Mouse (Mus musculus): Measurements from ENCODE around the gene Efna3. TPM values are rescaled to one million over a fixed set of nuclear protein-coding genes. Genes with fewer than 3 reads are reported as not detected.

Gene Efna3
- polyA plus RNA-seq, 1 experiment from 2014 or later, result 9.7 TPM

DNA sequence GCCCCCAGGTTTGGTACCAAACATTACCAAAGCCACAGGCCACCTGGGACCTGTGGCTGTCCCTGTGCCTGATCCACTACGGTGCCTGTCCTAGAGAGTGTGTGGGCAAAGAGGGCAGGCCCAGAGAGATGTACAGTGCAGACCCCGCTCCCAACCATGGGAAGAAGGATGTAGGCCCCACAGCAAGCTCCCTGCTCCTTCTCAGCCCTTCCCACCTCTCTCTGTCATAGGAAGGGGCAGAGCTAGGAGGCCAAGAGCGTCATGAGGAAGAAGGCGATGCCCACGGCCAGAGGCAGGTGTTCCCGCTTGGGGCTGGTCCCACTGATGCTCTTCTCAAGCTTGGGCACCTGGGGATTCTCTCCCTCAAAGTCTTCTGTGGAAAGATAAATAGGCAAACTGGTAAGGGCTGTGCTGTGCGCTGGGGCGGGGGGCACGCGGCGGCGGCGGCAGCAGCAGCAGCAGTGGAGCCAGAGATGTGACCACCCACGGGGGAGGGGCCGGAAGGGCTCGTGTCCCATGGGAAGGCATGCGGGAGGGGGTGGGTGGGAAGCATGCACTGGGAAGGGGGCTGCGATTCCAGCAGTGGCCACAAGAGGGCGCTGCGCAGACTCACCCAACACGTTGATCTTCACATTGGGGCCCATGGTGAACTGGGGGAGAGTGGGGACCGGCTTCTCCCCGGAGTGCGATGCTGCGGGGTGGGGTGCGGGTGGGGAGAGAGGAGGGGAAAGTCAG lies 7.4 kb downstream of the Efna3 start:
- H3K4me1 ChIP-seq (ENCODE audit: control insufficient read depth, insufficient read depth, low read length), result peaks cover 43% of the 10 kb centered on the region
- WGBS, result 9% methylated on average over 21 of the region's 26 CpGs
- peak overlapping the region; percentile 33 for H3K4me3 ChIP-seq (ENCODE audit: low read length)
- H3K9ac ChIP-seq (ENCODE audit: low read depth, low read length), result peak overlapping the region; percentile 60
- no peaks in the 10 kb centered on the region for H3K36me3 ChIP-seq (ENCODE audit: control insufficient read depth, insufficient read depth, low read length)
- H3K27ac ChIP-seq (ENCODE audit: low read depth, low read length), result no peak overlapping the region
- H3K4me2 ChIP-seq (replicated peaks; ENCODE audit: low read depth, low read length), result peak overlapping the region; percentile 61
- no peaks in the 10 kb centered on the region for H3K9me3 ChIP-seq (ENCODE audit: control insufficient read depth, low read length)
- ATAC-seq (ENCODE audit: low FRiP score, low TSS enrichment), result peak; percentile 24
- peaks cover 23% of the 10 kb centered on the region for H3K27me3 ChIP-seq (ENCODE audit: control insufficient read depth, insufficient read depth, low read length)

GRCm38 (mm10) chr3:89314791-89315190 lies 8.0 kb downstream of the Efna3 start:
- H3K27ac ChIP-seq (ENCODE audit: low read depth, low read length), result no peak overlapping the region
- 41% methylated on average over 2 of the region's 2 CpGs for WGBS
- no peaks in the 10 kb centered on the region for H3K9me3 ChIP-seq (ENCODE audit: control insufficient read depth, low read length)
- peaks cover 37% of the 10 kb centered on the region for H3K4me1 ChIP-seq (ENCODE audit: control insufficient read depth, insufficient read depth, low read length)
- H3K9ac ChIP-seq (ENCODE audit: low read depth, low read length), result peak overlapping the region; percentile 60; the same call in 1 of the 2 replicates
- H3K4me3 ChIP-seq (ENCODE audit: low read length), result peak overlapping the region; percentile 33; the same call in 1 of the 2 replicates
- no peaks in the 10 kb centered on the region for H3K36me3 ChIP-seq (ENCODE audit: control insufficient read depth, insufficient read depth, low read length)
- ATAC-seq (ENCODE audit: low FRiP score, low TSS enrichment), result no peak
- peak overlapping the region; percentile 61; the same call in 1 of the 2 replicates for H3K4me2 ChIP-seq (replicated peaks; ENCODE audit: low read depth, low read length)
- H3K27me3 ChIP-seq (ENCODE audit: control insufficient read depth, insufficient read depth, low read length), result peaks cover 17% of the 10 kb centered on the region

- Histone ChIP-seq H3K4me3 (ENCODE audit: low read length) (no peak overlapping the region), H3K27ac (ENCODE audit: low read depth, low read length) (no peak overlapping the region), H3K4me1 (ENCODE audit: control insufficient read depth, insufficient read depth, low read length) (peaks cover 33% of the 10 kb centered on the region), H3K36me3 (ENCODE audit: control insufficient read depth, insufficient read depth, low read length) (no peaks in the 10 kb centered on the region), H3K27me3 (ENCODE audit: control insufficient read depth, insufficient read depth, low read length) (peaks cover 14% of the 10 kb centered on the region), H3K9ac (ENCODE audit: low read depth, low read length) (no peak overlapping the region), H3K9me3 (ENCODE audit: control insufficient read depth, low read length) (no peaks in the 10 kb centered on the region), H3K4me2 (replicated peaks; ENCODE audit: low read depth, low read length) (no peak overlapping the region)
- WGBS, result 74% methylated on average over 5 of the region's 5 CpGs
- ATAC-seq (ENCODE audit: low FRiP score, low TSS enrichment), result no peak
Observed at GRCm38 (mm10) chr3:89314340-89314739, 8.4 kb downstream of the Efna3 start.

DNA sequence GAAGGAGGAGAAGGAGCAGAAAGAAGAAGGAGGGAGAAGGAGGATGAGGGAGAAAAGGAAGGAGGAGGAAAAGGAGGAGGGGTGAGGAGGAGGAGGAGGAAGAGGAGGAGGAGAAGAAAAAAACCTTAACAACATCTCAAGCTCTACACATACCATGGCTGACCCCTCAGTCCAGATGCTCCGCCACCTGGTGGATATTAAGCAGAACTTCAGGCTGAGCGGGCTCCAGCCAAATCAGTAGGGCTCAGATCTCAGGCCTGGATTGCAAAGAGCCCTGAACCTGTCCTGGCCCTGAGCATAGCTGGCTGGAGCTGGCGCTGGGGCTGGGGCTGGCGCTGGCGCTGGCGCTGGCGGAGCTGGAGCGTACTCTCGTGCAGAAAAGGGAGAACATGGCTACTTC lies 14.7 kb downstream of the Efna3 start:
- ATAC-seq (ENCODE audit: low FRiP score, low TSS enrichment), result peak; percentile 87
- no peak overlapping the region for H3K4me2 ChIP-seq (replicated peaks; ENCODE audit: low read depth, low read length)

DNA sequence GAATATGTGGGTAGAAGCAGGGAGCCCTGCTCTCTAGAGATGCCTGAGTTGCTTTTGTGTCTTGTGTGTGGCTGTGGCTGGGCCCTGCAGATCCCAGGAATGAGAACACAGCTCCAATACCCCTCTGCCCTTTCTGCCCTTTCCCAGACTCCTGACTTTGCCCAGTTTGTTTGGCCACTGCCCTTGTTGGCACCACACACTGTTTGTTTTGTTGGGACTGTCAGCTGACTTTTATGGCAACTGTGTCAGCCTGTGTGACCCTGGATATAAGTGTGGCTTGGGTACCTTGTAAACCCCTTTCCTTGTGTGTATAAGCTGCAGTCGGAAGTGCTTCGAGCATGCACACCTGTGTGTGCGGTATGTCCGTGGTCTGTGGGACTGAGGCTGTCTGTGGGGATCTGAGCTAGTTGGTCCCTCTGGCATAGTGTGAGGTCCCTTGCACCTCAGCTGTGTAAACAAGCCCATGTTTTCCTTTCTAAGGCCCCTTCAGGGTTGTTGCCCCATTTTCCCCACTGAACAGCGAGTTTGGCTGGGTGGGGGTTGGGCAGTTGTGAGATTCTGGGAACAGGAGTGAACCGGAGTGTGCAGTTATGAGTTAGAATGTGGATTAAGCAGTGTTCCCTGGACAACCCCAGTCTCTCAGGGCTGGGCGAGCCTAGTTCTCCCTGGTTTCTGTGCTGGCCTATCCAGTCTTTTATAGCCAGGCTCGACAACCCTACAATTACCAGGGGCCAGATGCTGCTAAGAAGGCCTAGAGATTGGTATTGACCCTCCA lies 17.0 kb downstream of the Efna3 start:
- no peaks in the 10 kb centered on the region for H3K27me3 ChIP-seq (ENCODE audit: control insufficient read depth, insufficient read depth, low read length)
- H3K4me3 ChIP-seq (ENCODE audit: low read length), result no peak overlapping the region
- no peak for ATAC-seq (ENCODE audit: low FRiP score, low TSS enrichment)
- H3K4me2 ChIP-seq (replicated peaks; ENCODE audit: low read depth, low read length), result no peak overlapping the region
- H3K36me3 ChIP-seq (ENCODE audit: control insufficient read depth, insufficient read depth, low read length), result no peaks in the 10 kb centered on the region
- no peak overlapping the region for H3K27ac ChIP-seq (ENCODE audit: low read depth, low read length)
- no peaks in the 10 kb centered on the region for H3K9me3 ChIP-seq (ENCODE audit: control insufficient read depth, low read length)
- WGBS, result 42% methylated on average over 8 of the region's 8 CpGs
- H3K9ac ChIP-seq (ENCODE audit: low read depth, low read length), result no peak overlapping the region
- peaks cover 8% of the 10 kb centered on the region; the same call in 1 of the 2 replicates for H3K4me1 ChIP-seq (ENCODE audit: control insufficient read depth, insufficient read depth, low read length)

More for the DNA sequence above, 14.7 kb downstream of the Efna3 start:
- no peak overlapping the region for H3K9ac ChIP-seq (ENCODE audit: low read depth, low read length)
- H3K27ac ChIP-seq (ENCODE audit: low read depth, low read length), result no peak overlapping the region
- H3K9me3 ChIP-seq (ENCODE audit: control insufficient read depth, low read length), result no peaks in the 10 kb centered on the region
- H3K27me3 ChIP-seq (ENCODE audit: control insufficient read depth, insufficient read depth, low read length), result no peaks in the 10 kb centered on the region
- H3K36me3 ChIP-seq (ENCODE audit: control insufficient read depth, insufficient read depth, low read length), result no peaks in the 10 kb centered on the region
- 2% methylated on average over 9 of the region's 9 CpGs for WGBS
- H3K4me1 ChIP-seq (ENCODE audit: control insufficient read depth, insufficient read depth, low read length), result peaks cover 8% of the 10 kb centered on the region; the same call in 1 of the 2 replicates
- H3K4me3 ChIP-seq (ENCODE audit: low read length), result no peak overlapping the region

GRCm38 (mm10) chr3:89305105-89305504 lies 17.7 kb downstream of the Efna3 start:
- H3K4me2 ChIP-seq (replicated peaks; ENCODE audit: low read depth, low read length), result no peak overlapping the region
- H3K36me3 ChIP-seq (ENCODE audit: control insufficient read depth, insufficient read depth, low read length), result no peaks in the 10 kb centered on the region
- no peak overlapping the region for H3K9ac ChIP-seq (ENCODE audit: low read depth, low read length)
- H3K4me1 ChIP-seq (ENCODE audit: control insufficient read depth, insufficient read depth, low read length), result peaks cover 8% of the 10 kb centered on the region; the same call in 1 of the 2 replicates
- H3K27me3 ChIP-seq (ENCODE audit: control insufficient read depth, insufficient read depth, low read length), result no peaks in the 10 kb centered on the region
- no peak overlapping the region for H3K27ac ChIP-seq (ENCODE audit: low read depth, low read length)
- no peak for ATAC-seq (ENCODE audit: low FRiP score, low TSS enrichment)
- H3K4me3 ChIP-seq (ENCODE audit: low read length), result no peak overlapping the region
- H3K9me3 ChIP-seq (ENCODE audit: control insufficient read depth, low read length), result no peaks in the 10 kb centered on the region
- WGBS, result 68% methylated on average over 4 of the region's 4 CpGs

GRCm38 (mm10) chr3:89304440-89304839 lies 18.3 kb downstream of the Efna3 start:
- H3K4me1 ChIP-seq (ENCODE audit: control insufficient read depth, insufficient read depth, low read length), result peaks cover 8% of the 10 kb centered on the region; the same call in 1 of the 2 replicates
- no peak overlapping the region for H3K9ac ChIP-seq (ENCODE audit: low read depth, low read length)
- H3K27ac ChIP-seq (ENCODE audit: low read depth, low read length), result no peak overlapping the region
- no peak overlapping the region for H3K4me2 ChIP-seq (replicated peaks; ENCODE audit: low read depth, low read length)
- no peak overlapping the region for H3K4me3 ChIP-seq (ENCODE audit: low read length)
- no peaks in the 10 kb centered on the region for H3K36me3 ChIP-seq (ENCODE audit: control insufficient read depth, insufficient read depth, low read length)
- ATAC-seq (ENCODE audit: low FRiP score, low TSS enrichment), result no peak
- no peaks in the 10 kb centered on the region for H3K27me3 ChIP-seq (ENCODE audit: control insufficient read depth, insufficient read depth, low read length)
- 69% methylated on average over 6 of the region's 6 CpGs for WGBS
- H3K9me3 ChIP-seq (ENCODE audit: control insufficient read depth, low read length), result no peaks in the 10 kb centered on the region

- H3K4me3 ChIP-seq (ENCODE audit: low read length), result no peak overlapping the region
- H3K27ac ChIP-seq (ENCODE audit: low read depth, low read length), result no peak overlapping the region
- H3K4me1 ChIP-seq (ENCODE audit: control insufficient read depth, insufficient read depth, low read length), result peaks cover 4% of the 10 kb centered on the region; the same call in 1 of the 2 replicates
- 63% methylated on average over 2 of the region's 2 CpGs for WGBS
- no peak for ATAC-seq (ENCODE audit: low FRiP score, low TSS enrichment)
- no peaks in the 10 kb centered on the region for H3K36me3 ChIP-seq (ENCODE audit: control insufficient read depth, insufficient read depth, low read length)
- H3K9me3 ChIP-seq (ENCODE audit: control insufficient read depth, low read length), result no peaks in the 10 kb centered on the region
- H3K27me3 ChIP-seq (ENCODE audit: control insufficient read depth, insufficient read depth, low read length), result no peaks in the 10 kb centered on the region
- no peak overlapping the region for H3K9ac ChIP-seq (ENCODE audit: low read depth, low read length)
- no peak overlapping the region for H3K4me2 ChIP-seq (replicated peaks; ENCODE audit: low read depth, low read length)
Observed at GRCm38 (mm10) chr3:89300514-89300913, 22.3 kb downstream of the Efna3 start.

- Histone ChIP-seq H3K9ac (ENCODE audit: low read depth, low read length) (0 out of 2 replicates have a peak overlapping the region, but pooled peaks have one; percentile 31), H3K4me1 (ENCODE audit: control insufficient read depth, insufficient read depth, low read length) (no peaks in the 10 kb centered on the region), H3K27ac (ENCODE audit: low read depth, low read length) (no peak overlapping the region), H3K27me3 (ENCODE audit: control insufficient read depth, insufficient read depth, low read length) (no peaks in the 10 kb centered on the region), H3K36me3 (ENCODE audit: control insufficient read depth, insufficient read depth, low read length) (no peaks in the 10 kb centered on the region), H3K9me3 (ENCODE audit: control insufficient read depth, low read length) (no peaks in the 10 kb centered on the region), H3K4me3 (ENCODE audit: low read length) (peak overlapping the region; percentile 31; the same call in 1 of the 2 replicates), H3K4me2 (replicated peaks; ENCODE audit: low read depth, low read length) (peak overlapping the region; percentile 48)
- no peak for ATAC-seq (ENCODE audit: low FRiP score, low TSS enrichment)
- WGBS, result 40% methylated on average over 1 of the region's 1 CpGs
Observed at GRCm38 (mm10) chr3:89300071-89300470, 22.7 kb downstream of the Efna3 start.
